Mouse (Mus musculus): ENCODE measurements around the gene Olfr139. TPM values are rescaled to one million over a fixed set of nuclear protein-coding genes. Genes with fewer than 3 reads are reported as not detected.

Olfr139 gene
- polyA plus RNA-seq (2014; fragmentation: Illumina TruSeq; extraction: RNeasy Lipid Tissue Mini Kit (QIAGEN cat#74804); ENCODE audit: low read depth, low replicate concordance) = not detected

GRCm38 (mm10) chr11:74056451-74056850 is at the start of gene Olfr139, which contains the start of gene Olfr399:
Olfr139 (minus strand) TSS chr11:74056551.
Olfr399 (minus strand) TSS chr11:74056615.

GRCm38 (mm10) chr11:74069655-74070054 is 13.3 kb upstream of the Olfr139 start, which contains the start of gene Zfp616:
Zfp616 (plus strand) TSS chr11:74069955.

Other genes with a start within 250 kb of the Olfr139 start
- not detected for gene Olfr392, start 239.5 kb downstream of the Olfr139 start, polyA plus RNA-seq (2014; fragmentation: Illumina TruSeq; extraction: RNeasy Lipid Tissue Mini Kit (QIAGEN cat#74804); ENCODE audit: low read depth, low replicate concordance)
- gene Olfr393, start 205.1 kb downstream of the Olfr139 start, polyA plus RNA-seq (2014; fragmentation: Illumina TruSeq; extraction: RNeasy Lipid Tissue Mini Kit (QIAGEN cat#74804); ENCODE audit: low read depth, low replicate concordance) = not detected
- not detected for gene Olfr394, start 165.8 kb downstream of the Olfr139 start, polyA plus RNA-seq (2014; fragmentation: Illumina TruSeq; extraction: RNeasy Lipid Tissue Mini Kit (QIAGEN cat#74804); ENCODE audit: low read depth, low replicate concordance)
- not detected for gene Olfr395, start 147.3 kb downstream of the Olfr139 start, polyA plus RNA-seq (2014; fragmentation: Illumina TruSeq; extraction: RNeasy Lipid Tissue Mini Kit (QIAGEN cat#74804); ENCODE audit: low read depth, low replicate concordance)
- gene Olfr23, start 119.9 kb downstream of the Olfr139 start, polyA plus RNA-seq (2014; fragmentation: Illumina TruSeq; extraction: RNeasy Lipid Tissue Mini Kit (QIAGEN cat#74804); ENCODE audit: low read depth, low replicate concordance) = not detected
- not detected for gene Olfr397, start 95.7 kb downstream of the Olfr139 start, polyA plus RNA-seq (2014; fragmentation: Illumina TruSeq; extraction: RNeasy Lipid Tissue Mini Kit (QIAGEN cat#74804); ENCODE audit: low read depth, low replicate concordance)
- not detected for gene Olfr398, start 66.1 kb downstream of the Olfr139 start, polyA plus RNA-seq (2014; fragmentation: Illumina TruSeq; extraction: RNeasy Lipid Tissue Mini Kit (QIAGEN cat#74804); ENCODE audit: low read depth, low replicate concordance)
- gene Olfr399, start 64 bp upstream of the Olfr139 start, polyA plus RNA-seq (2014; fragmentation: Illumina TruSeq; extraction: RNeasy Lipid Tissue Mini Kit (QIAGEN cat#74804); ENCODE audit: low read depth, low replicate concordance) = not detected
- gene Zfp616, start 13.4 kb upstream of the Olfr139 start, polyA plus RNA-seq (2014; fragmentation: Illumina TruSeq; extraction: RNeasy Lipid Tissue Mini Kit (QIAGEN cat#74804); ENCODE audit: low read depth, low replicate concordance) = not detected
- not detected for gene Olfr401, start 57.2 kb upstream of the Olfr139 start, polyA plus RNA-seq (2014; fragmentation: Illumina TruSeq; extraction: RNeasy Lipid Tissue Mini Kit (QIAGEN cat#74804); ENCODE audit: low read depth, low replicate concordance)
- gene Olfr402, start 97.0 kb upstream of the Olfr139 start, polyA plus RNA-seq (2014; fragmentation: Illumina TruSeq; extraction: RNeasy Lipid Tissue Mini Kit (QIAGEN cat#74804); ENCODE audit: low read depth, low replicate concordance) = not detected
- not detected for gene Olfr403, start 129.7 kb upstream of the Olfr139 start, polyA plus RNA-seq (2014; fragmentation: Illumina TruSeq; extraction: RNeasy Lipid Tissue Mini Kit (QIAGEN cat#74804); ENCODE audit: low read depth, low replicate concordance)
- not detected for gene Olfr43, start 154.8 kb upstream of the Olfr139 start, polyA plus RNA-seq (2014; fragmentation: Illumina TruSeq; extraction: RNeasy Lipid Tissue Mini Kit (QIAGEN cat#74804); ENCODE audit: low read depth, low replicate concordance)
- gene Olfr406, start 203.3 kb upstream of the Olfr139 start, polyA plus RNA-seq (2014; fragmentation: Illumina TruSeq; extraction: RNeasy Lipid Tissue Mini Kit (QIAGEN cat#74804); ENCODE audit: low read depth, low replicate concordance) = not detected
- gene Olfr59, start 227.2 kb upstream of the Olfr139 start, polyA plus RNA-seq (2014; fragmentation: Illumina TruSeq; extraction: RNeasy Lipid Tissue Mini Kit (QIAGEN cat#74804); ENCODE audit: low read depth, low replicate concordance) = not detected

All from adipose tissue, adult 10 weeks (tissue).